16 mouse cellular contexts compared by ENCODE assay signal in genomic region chr5:74291575-74291974, GRCm38 (mm10).
DNase-seq lines count a peak whose midpoint lies in the region; ATAC-seq and TF ChIP-seq lines count a peak whose summit lies in the region.
"Had no signal": no experiment of that assay in that cellular context is flagged by ENCODE, and none has a peak within 500 bp of the region (broad histone marks: within the 10 kb centered on the region; RNA-seq: fewer than 3 reads in every experiment).

No protein-coding gene starts in this region.

- peak overlapping the region; percentile 75 for H3K27ac ChIP-seq in heart, embryonic 12.5 days (ENCODE audit: poor library complexity, severe bottlenecking)
- H3K27ac ChIP-seq in neural tube, embryonic 12.5 days: no peak overlapping the region
- peak overlapping the region; percentile 27 for H3K27ac ChIP-seq in lung, embryonic 14.5 days (ENCODE audit: low read depth)
- H3K27ac ChIP-seq in neural tube, embryonic 15.5 days (replicated peaks): no peak overlapping the region
- H3K27ac ChIP-seq: hindbrain, embryonic 15.5 days; limb, embryonic 13.5 days had no signal

- H3K27me3 ChIP-seq in heart, embryonic 12.5 days (replicated peaks): no peaks in the 10 kb centered on the region
- no peaks in the 10 kb centered on the region for H3K27me3 ChIP-seq in neural tube, embryonic 12.5 days (replicated peaks)
- no peaks in the 10 kb centered on the region for H3K27me3 ChIP-seq in lung, embryonic 14.5 days (ENCODE audit: insufficient read depth, low read length)
- no peaks in the 10 kb centered on the region for H3K27me3 ChIP-seq in neural tube, embryonic 15.5 days (replicated peaks)
- H3K27me3 ChIP-seq: hindbrain, embryonic 15.5 days; limb, embryonic 13.5 days had no signal

- no peak for TF ChIP-seq CTCF in lung, embryonic 14.5 days (IDR thresholded peaks at IDR 0.05; ENCODE audit: low read depth)

- H3K4me3 ChIP-seq in heart, embryonic 12.5 days: no peak overlapping the region
- no peak overlapping the region for H3K4me3 ChIP-seq in neural tube, embryonic 12.5 days
- H3K4me3 ChIP-seq in lung, embryonic 14.5 days (ENCODE audit: low read depth, low read length): no peak overlapping the region
- H3K4me3 ChIP-seq in neural tube, embryonic 15.5 days (replicated peaks): no peak overlapping the region
- H3K4me3 ChIP-seq: hindbrain, embryonic 15.5 days; limb, embryonic 13.5 days had no signal

- H3K36me3 ChIP-seq in heart, embryonic 12.5 days: no peaks in the 10 kb centered on the region
- H3K36me3 ChIP-seq in neural tube, embryonic 12.5 days: no peaks in the 10 kb centered on the region
- H3K36me3 ChIP-seq in lung, embryonic 14.5 days (ENCODE audit: insufficient read depth): no peaks in the 10 kb centered on the region
- no peaks in the 10 kb centered on the region for H3K36me3 ChIP-seq in neural tube, embryonic 15.5 days
- H3K36me3 ChIP-seq: hindbrain, embryonic 15.5 days; limb, embryonic 13.5 days had no signal

- peaks cover 39% of the 10 kb centered on the region for H3K4me1 ChIP-seq in heart, embryonic 12.5 days (replicated peaks)
- peaks cover 4% of the 10 kb centered on the region; the same call in 1 of the 2 replicates for H3K4me1 ChIP-seq in neural tube, embryonic 12.5 days
- H3K4me1 ChIP-seq in lung, embryonic 14.5 days (ENCODE audit: insufficient read depth): peaks cover 10% of the 10 kb centered on the region; the same call in 1 of the 2 replicates
- H3K4me1 ChIP-seq in neural tube, embryonic 15.5 days: peaks cover 12% of the 10 kb centered on the region
- H3K4me1 ChIP-seq: hindbrain, embryonic 15.5 days had no signal

- WGBS in heart, embryonic 12.5 days: 52% methylated on average over 9 of the region's 9 CpGs
- WGBS in neural tube, embryonic 12.5 days: 78% methylated on average over 9 of the region's 9 CpGs
- WGBS in lung, embryonic 14.5 days: 39% methylated on average over 9 of the region's 9 CpGs
- 63% methylated on average over 9 of the region's 9 CpGs for WGBS in neural tube, embryonic 15.5 days

- no peak for DNase-seq in heart, adult 8-10 months (ENCODE audit: low spot score)
- DNase-seq in neural tube, embryonic 10.5 days (ENCODE audit: extremely low spot score, low spot score): no peak
- DNase-seq in lung, embryonic 14.5 days: peak; percentile 79
- DNase-seq in spleen, postnatal 36 days (ENCODE audit: low spot score in 2 of 2): no peak
- DNase-seq in layer of hippocampus, postnatal 25 days (ENCODE audit: extremely low spot score in 1 of 2, low spot score in 1 of 2): no peak
- DNase-seq: adrenal gland, postnatal 14 days; gastrocnemius, postnatal 36 days; kidney, adult 2 months; right cerebral cortex, postnatal 25 days; thymus, adult 18-20 months had no signal

- H3K9ac ChIP-seq in heart, embryonic 12.5 days: no peak overlapping the region
- H3K9ac ChIP-seq in neural tube, embryonic 12.5 days: no peak overlapping the region
- no peak overlapping the region for H3K9ac ChIP-seq in lung, embryonic 14.5 days
- no peak overlapping the region for H3K9ac ChIP-seq in neural tube, embryonic 15.5 days (replicated peaks)
- H3K9ac ChIP-seq: hindbrain, embryonic 15.5 days; limb, embryonic 13.5 days had no signal

- peak; percentile 49 for ATAC-seq in heart, embryonic 12.5 days (ENCODE audit: insufficient number of reproducible peaks, low FRiP score)
- ATAC-seq in neural tube, embryonic 12.5 days (ENCODE audit: low FRiP score, low read depth): 0 out of 2 replicates have a peak, but pooled peaks have one; percentile 9
- ATAC-seq in lung, embryonic 14.5 days (ENCODE audit: insufficient read depth): peak; percentile 21; the same call in 1 of the 2 replicates
- 0 out of 2 replicates have a peak, but pooled peaks have one; percentile 39 for ATAC-seq in neural tube, embryonic 15.5 days (ENCODE audit: low FRiP score)
- ATAC-seq: midbrain, embryonic 16.5 days had no signal

- no peak overlapping the region for H3K4me2 ChIP-seq in heart, embryonic 12.5 days
- H3K4me2 ChIP-seq in neural tube, embryonic 12.5 days (replicated peaks): no peak overlapping the region
- no peak overlapping the region for H3K4me2 ChIP-seq in lung, embryonic 14.5 days
- H3K4me2 ChIP-seq in neural tube, embryonic 15.5 days: no peak overlapping the region
- H3K4me2 ChIP-seq: hindbrain, embryonic 15.5 days; limb, embryonic 13.5 days had no signal

- no peaks in the 10 kb centered on the region for H3K9me3 ChIP-seq in heart, embryonic 12.5 days (replicated peaks)
- no peaks in the 10 kb centered on the region for H3K9me3 ChIP-seq in neural tube, embryonic 12.5 days
- no peaks in the 10 kb centered on the region for H3K9me3 ChIP-seq in lung, embryonic 14.5 days (ENCODE audit: low read depth, low read length)
- H3K9me3 ChIP-seq in neural tube, embryonic 15.5 days (replicated peaks): no peaks in the 10 kb centered on the region
- H3K9me3 ChIP-seq: hindbrain, embryonic 15.5 days; limb, embryonic 13.5 days had no signal

Comparison
In these comparisons a context has a peak if more than half of its experiments do, and no peak if none do; other contexts are left out.
1. H3K27ac ChIP-seq: peak in heart, embryonic 12.5 days (single experiment) and lung, embryonic 14.5 days (single experiment); none in neural tube, embryonic 12.5 days (single experiment) and neural tube, embryonic 15.5 days (single experiment).
2. Peak in every context shown above with its lines, with median percentiles within 50 percentile points of each other: ATAC-seq.